Mouse (Mus musculus): Measurements from ENCODE around the gene Inhba. TPM values are rescaled to one million over a fixed set of nuclear protein-coding genes. Genes with fewer than 3 reads are reported as not detected.

Inhba gene
- polyA plus RNA-seq (2012; rRNA removed) = 0.51 and 0.61 TPM in 2 replicates

GRCm38 (mm10) chr13:16011372-16012242, at the start of gene Inhba:
Gene Inhba (plus strand): TSS chr13:16011851.

Data from colon, adult 2 months (tissue).